Mouse (Mus musculus) intestine, postnatal 0 days (tissue): Measurements from ENCODE around the gene Trim2. TPM values are rescaled to one million over a fixed set of nuclear protein-coding genes. Genes with fewer than 3 reads are reported as not detected.

Source experiments
- ATAC-seq: fragments of 200-750 bp; cut with Nextera tagmentation; 2 replicates; pipeline ENCODE4 v1.8.0; 2017; ENCODE audit warnings: mild to moderate bottlenecking, moderate TSS enrichment, moderate library complexity
- H3K27ac ChIP-seq: fragments of 300-500 bp; sonication (generic); 2 replicates; pipeline ENCODE4 v1.5.1; 2014; ENCODE audit warnings: mild to moderate bottlenecking, low read depth, low read length, moderate library complexity
- H3K27me3 ChIP-seq: fragments of 300-500 bp; sonication (generic); replicated peaks from 2 replicates; pipeline ENCODE4 v1.6.1; 2014; ENCODE audit warnings: low read length, mixed read lengths; ENCODE audit not compliant: control insufficient read depth, insufficient read depth
- H3K36me3 ChIP-seq: fragments of 300-500 bp; sonication (generic); 2 replicates; pipeline ENCODE4 v1.6.1; 2014; ENCODE audit warnings: mild to moderate bottlenecking, moderate library complexity; ENCODE audit not compliant: control insufficient read depth, insufficient read depth
- H3K4me1 ChIP-seq: fragments of 300-500 bp; sonication (generic); replicated peaks from 2 replicates; pipeline ENCODE4 v1.6.1; 2014; ENCODE audit warnings: antibody characterized with exemption, low read length, mixed read lengths; ENCODE audit not compliant: control insufficient read depth, insufficient read depth
- H3K4me2 ChIP-seq: fragments of 300-500 bp; sonication (generic); replicated peaks from 2 replicates; pipeline ENCODE4 v1.6.1; 2014; ENCODE audit warnings: low read depth, mild to moderate bottlenecking, moderate library complexity
- H3K4me3 ChIP-seq: fragments of 300-500 bp; sonication (generic); 2 replicates; pipeline ENCODE4 v1.5.1; 2014; ENCODE audit warnings: low read depth, low read length
- H3K9ac ChIP-seq: fragments of 300-500 bp; sonication (generic); 2 replicates; pipeline ENCODE4 v1.6.1; 2014; ENCODE audit warnings: mild to moderate bottlenecking, low read depth, low read length
- H3K9me3 ChIP-seq: fragments of 300-500 bp; sonication (generic); 2 replicates; pipeline ENCODE4 v1.6.1; 2016; ENCODE audit warnings: mixed run types; ENCODE audit not compliant: control insufficient read depth
- CTCF ChIP-seq: sonication (generic); IDR thresholded peaks from 2 replicates; pipeline ENCODE4 v1.5.1; 2016; ENCODE audit warnings: low read depth, mild to moderate bottlenecking, control low read depth, antibody characterized with exemption, moderate library complexity
- WGBS: fragments of 180-500 bp; shearing (Covaris S2); extraction: QIAGEN DNeasy Blood & Tissue Kit; methylation state at CpG from one replicate; pipeline ENCODE4 v1.1.7; 2014; 5-methylcytosine and 5-hydroxymethylcytosine counted together
- polyA plus RNA-seq: library from polyadenylated mRNA; unstranded; fragments of >200 nt; fragmentation: Nextera tagmentation; extraction: Ambion mirVana; gene quantifications from 2 replicates; pipeline ENCODE4 v1.2.1, GENCODE M21; 2015

Trim2 gene
- polyA plus RNA-seq, 1 experiment from 2014 or later: 21.2 TPM

GRCm38 (mm10) chr3:84304339-84305009, 2.2 kb downstream of the Trim2 start:
- H3K4me3 ChIP-seq: peak overlapping the region; percentile 41
- WGBS: 2% methylated on average over 32 of the region's 32 CpGs

GRCm38 (mm10) chr3:84303395-84303949, 3.2 kb downstream of the Trim2 start:
- peaks cover 10% of the 10 kb centered on the region for H3K4me1 ChIP-seq
- TF ChIP-seq CTCF: no peak
- 0 out of 2 replicates have a peak overlapping the region, but pooled peaks have one; percentile 84 for H3K4me2 ChIP-seq
- H3K36me3 ChIP-seq: no peaks in the 10 kb centered on the region
- no peak overlapping the region for H3K27ac ChIP-seq
- H3K9me3 ChIP-seq: peaks cover 3% of the 10 kb centered on the region; the same call in 1 of the 2 replicates
- 93% methylated on average over 8 of the region's 8 CpGs for WGBS
- ATAC-seq: no peak
- no peak overlapping the region for H3K4me3 ChIP-seq
- no peaks in the 10 kb centered on the region for H3K27me3 ChIP-seq
- no peak overlapping the region for H3K9ac ChIP-seq

More at GRCm38 (mm10) chr3:84304339-84305009, 2.2 kb downstream of the Trim2 start:
- Histone ChIP-seq H3K4me2 (peak overlapping the region; percentile 84), H3K27me3 (no peaks in the 10 kb centered on the region), H3K27ac (no peak overlapping the region), H3K4me1 (peaks cover 10% of the 10 kb centered on the region), H3K9ac (peak overlapping the region; percentile 27; the same call in 1 of the 2 replicates), H3K36me3 (no peaks in the 10 kb centered on the region), H3K9me3 (no peaks in the 10 kb centered on the region; the same call in 1 of the 2 replicates)
- peak; percentile 74 for TF ChIP-seq CTCF
- ATAC-seq: peak; percentile 36; the same call in 1 of the 2 replicates

GRCm38 (mm10) chr3:84302273-84302672, 4.4 kb downstream of the Trim2 start:
- no peak overlapping the region for H3K9ac ChIP-seq
- 0 out of 2 replicates have a peak, but pooled peaks have one; percentile 50 for ATAC-seq
- no peaks in the 10 kb centered on the region for H3K36me3 ChIP-seq
- H3K9me3 ChIP-seq: peaks cover 3% of the 10 kb centered on the region; the same call in 1 of the 2 replicates
- H3K27me3 ChIP-seq: no peaks in the 10 kb centered on the region
- H3K4me2 ChIP-seq: no peak overlapping the region
- H3K4me3 ChIP-seq: no peak overlapping the region
- TF ChIP-seq CTCF: peak; percentile 91
- H3K4me1 ChIP-seq: peaks cover 10% of the 10 kb centered on the region
- H3K27ac ChIP-seq: no peak overlapping the region
- 14% methylated on average over 4 of the region's 4 CpGs for WGBS

GRCm38 (mm10) chr3:84301674-84302073, 5.0 kb downstream of the Trim2 start:
- Histone ChIP-seq H3K27ac (no peak overlapping the region), H3K4me3 (no peak overlapping the region), H3K9ac (no peak overlapping the region), H3K4me2 (no peak overlapping the region), H3K27me3 (no peaks in the 10 kb centered on the region), H3K9me3 (peaks cover 3% of the 10 kb centered on the region; the same call in 1 of the 2 replicates), H3K4me1 (peaks cover 10% of the 10 kb centered on the region), H3K36me3 (no peaks in the 10 kb centered on the region)
- 86% methylated on average over 4 of the region's 4 CpGs for WGBS
- no peak for ATAC-seq
- TF ChIP-seq CTCF: no peak

GRCm38 (mm10) chr3:84298186-84298585, 8.5 kb downstream of the Trim2 start:
- Histone ChIP-seq H3K4me1 (no peaks in the 10 kb centered on the region), H3K36me3 (no peaks in the 10 kb centered on the region), H3K27me3 (no peaks in the 10 kb centered on the region), H3K9ac (no peak overlapping the region), H3K9me3 (peaks cover 3% of the 10 kb centered on the region; the same call in 1 of the 2 replicates), H3K4me2 (no peak overlapping the region), H3K27ac (no peak overlapping the region), H3K4me3 (no peak overlapping the region)
- peak; percentile 14; the same call in 1 of the 2 replicates for TF ChIP-seq CTCF
- WGBS: 50% methylated on average over 3 of the region's 3 CpGs
- ATAC-seq: no peak

- H3K9me3 ChIP-seq: peaks cover 3% of the 10 kb centered on the region; the same call in 1 of the 2 replicates
- TF ChIP-seq CTCF: 0 out of 2 replicates have a peak, but pooled peaks have one; percentile 5
These were observed 10.0 kb downstream of the Trim2 start for GRCm38 (mm10) chr3:84296676-84297075.

More at GRCm38 (mm10) chr3:84296676-84297075, 10.0 kb downstream of the Trim2 start:
- ATAC-seq: no peak
- no peak overlapping the region for H3K9ac ChIP-seq
- H3K27ac ChIP-seq: no peak overlapping the region
- no peaks in the 10 kb centered on the region for H3K4me1 ChIP-seq
- 76% methylated on average over 2 of the region's 2 CpGs for WGBS
- no peak overlapping the region for H3K4me3 ChIP-seq
- H3K36me3 ChIP-seq: no peaks in the 10 kb centered on the region
- no peaks in the 10 kb centered on the region for H3K27me3 ChIP-seq
- H3K4me2 ChIP-seq: no peak overlapping the region
